Mouse (Mus musculus) midbrain, embryonic 14.5 days (tissue): ENCODE results near the gene Gmfg. TPM values are rescaled to one million over a fixed set of nuclear protein-coding genes. Genes with fewer than 3 reads are reported as not detected.

Experiments
- ATAC-seq: fragments of 200-750 bp; cut with Nextera tagmentation; 2 replicates; pipeline ENCODE4 v1.8.0; 2017; ENCODE audit warnings: moderate number of reproducible peaks, moderate library complexity; ENCODE audit not compliant: low FRiP score, low TSS enrichment
- DNase-seq: peaks from one replicate; pipeline ENCODE4 v3.0.0-alpha.2; 2015
- H3K27ac ChIP-seq: fragments of 300-500 bp; sonication (generic); replicated peaks from 2 replicates; pipeline ENCODE4 v1.5.1; 2014; ENCODE audit warnings: mild to moderate bottlenecking, low read depth, low read length, moderate library complexity
- H3K27me3 ChIP-seq: fragments of 300-500 bp; sonication (generic); 2 replicates; pipeline ENCODE4 v1.6.1; 2014; ENCODE audit warnings: low read length, control low read depth, mixed read lengths; ENCODE audit not compliant: control insufficient read depth, insufficient read depth
- H3K36me3 ChIP-seq: fragments of 300-500 bp; sonication (generic); 2 replicates; pipeline ENCODE4 v1.6.1; 2014; ENCODE audit warnings: low read length, control low read depth; ENCODE audit not compliant: control insufficient read depth, insufficient read depth
- H3K4me1 ChIP-seq: fragments of 300-500 bp; sonication (generic); 2 replicates; pipeline ENCODE4 v1.6.1; 2014; ENCODE audit warnings: mild to moderate bottlenecking, antibody characterized with exemption, low read length, control low read depth; ENCODE audit not compliant: control insufficient read depth, insufficient read depth
- H3K4me2 ChIP-seq: fragments of 300-500 bp; sonication (generic); 2 replicates; pipeline ENCODE4 v1.6.1; 2014; ENCODE audit warnings: mild to moderate bottlenecking, low read length, moderate library complexity
- H3K4me3 ChIP-seq: fragments of 300-500 bp; sonication (generic); replicated peaks from 2 replicates; pipeline ENCODE4 v1.5.1; 2014; ENCODE audit warnings: low read depth, low read length
- H3K9ac ChIP-seq: fragments of 300-500 bp; sonication (generic); replicated peaks from 2 replicates; pipeline ENCODE4 v1.6.1; 2014; ENCODE audit warnings: mild to moderate bottlenecking, low read length, moderate library complexity
- H3K9me3 ChIP-seq: fragments of 300-500 bp; sonication (generic); 2 replicates; pipeline ENCODE4 v1.6.1; 2016; ENCODE audit warnings: low read length, control low read depth, mixed read lengths; ENCODE audit not compliant: control insufficient read depth
- WGBS: fragments of 180-500 bp; shearing (Covaris S2); extraction: QIAGEN DNeasy Blood & Tissue Kit; methylation state at CpG from one replicate; pipeline ENCODE4 v1.1.7; 2014; 5-methylcytosine and 5-hydroxymethylcytosine counted together
- polyA plus RNA-seq: library from polyadenylated mRNA; unstranded; fragments of >200 nt; fragmentation: Nextera tagmentation; extraction: Ambion mirVana; gene quantifications from 2 replicates; pipeline ENCODE4 v1.2.1, GENCODE M21; 2014

The Gmfg gene
- polyA plus RNA-seq, 1 experiment from 2014 or later, result 5.1 TPM

- no peaks in the 10 kb centered on the region for H3K9me3 ChIP-seq
- H3K4me3 ChIP-seq, result no peak overlapping the region
- no peak overlapping the region for H3K9ac ChIP-seq
- H3K4me1 ChIP-seq, result no peaks in the 10 kb centered on the region
- H3K36me3 ChIP-seq, result peaks cover 99% of the 10 kb centered on the region
- H3K27ac ChIP-seq, result no peak overlapping the region
- ATAC-seq (no peak), DNase-seq (no peak)
- H3K27me3 ChIP-seq, result no peaks in the 10 kb centered on the region
- WGBS, result 85% methylated on average over 3 of the region's 3 CpGs
- no peak overlapping the region for H3K4me2 ChIP-seq
These were observed 35.3 kb upstream of the Gmfg start for GRCm38 (mm10) chr7:28401942-28402341.

- WGBS, result 95% methylated on average over 3 of the region's 3 CpGs
- H3K4me3 ChIP-seq, result no peak overlapping the region
These were observed 26.3 kb upstream of the Gmfg start for GRCm38 (mm10) chr7:28410841-28411475.

GRCm38 (mm10) chr7:28412826-28413225 lies 24.4 kb upstream of the Gmfg start:
- WGBS, result 89% methylated on average over 4 of the region's 4 CpGs
- Histone ChIP-seq H3K9me3 (no peaks in the 10 kb centered on the region), H3K4me1 (no peaks in the 10 kb centered on the region), H3K27me3 (no peaks in the 10 kb centered on the region), H3K36me3 (peaks cover 81% of the 10 kb centered on the region), H3K27ac (no peak overlapping the region), H3K4me2 (no peak overlapping the region), H3K4me3 (no peak overlapping the region), H3K9ac (no peak overlapping the region)
- ATAC-seq, result no peak
- DNase-seq, result peak; percentile 4

More at GRCm38 (mm10) chr7:28410841-28411475, 26.3 kb upstream of the Gmfg start:
- ATAC-seq (no peak), DNase-seq (no peak)
- no peak overlapping the region for H3K9ac ChIP-seq
- H3K4me1 ChIP-seq, result no peaks in the 10 kb centered on the region
- H3K27ac ChIP-seq, result no peak overlapping the region
- H3K9me3 ChIP-seq, result no peaks in the 10 kb centered on the region
- peaks cover 82% of the 10 kb centered on the region for H3K36me3 ChIP-seq
- no peaks in the 10 kb centered on the region for H3K27me3 ChIP-seq
- no peak overlapping the region for H3K4me2 ChIP-seq

- H3K27ac ChIP-seq, result no peak overlapping the region
- no peak overlapping the region for H3K9ac ChIP-seq
- no peaks in the 10 kb centered on the region for H3K27me3 ChIP-seq
- H3K36me3 ChIP-seq, result peaks cover 92% of the 10 kb centered on the region
- no peaks in the 10 kb centered on the region for H3K9me3 ChIP-seq
- H3K4me3 ChIP-seq, result no peak overlapping the region
- DNase-seq (no peak), ATAC-seq (no peak)
- no peaks in the 10 kb centered on the region for H3K4me1 ChIP-seq
- no peak overlapping the region for H3K4me2 ChIP-seq
These were observed 19.9 kb upstream of the Gmfg start for GRCm38 (mm10) chr7:28417368-28417767.

- Histone ChIP-seq H3K9me3 (no peaks in the 10 kb centered on the region), H3K4me1 (no peaks in the 10 kb centered on the region), H3K4me3 (no peak overlapping the region), H3K27ac (no peak overlapping the region), H3K4me2 (no peak overlapping the region), H3K36me3 (peaks cover 92% of the 10 kb centered on the region), H3K9ac (no peak overlapping the region), H3K27me3 (no peaks in the 10 kb centered on the region)
- no peak for DNase-seq
- ATAC-seq, result no peak
- whole genome bisulfite sequencing, result 87% methylated on average over 8 of the region's 8 CpGs
These were observed 19.1 kb upstream of the Gmfg start for GRCm38 (mm10) chr7:28418096-28418670.

GRCm38 (mm10) chr7:28419416-28419815 lies 17.8 kb upstream of the Gmfg start:
- H3K27me3 ChIP-seq, result no peaks in the 10 kb centered on the region
- ATAC-seq, result no peak

GRCm38 (mm10) chr7:28423018-28423417 lies 14.2 kb upstream of the Gmfg start:
- Histone ChIP-seq H3K4me3 (no peak overlapping the region), H3K4me1 (no peaks in the 10 kb centered on the region), H3K27me3 (no peaks in the 10 kb centered on the region), H3K27ac (no peak overlapping the region), H3K4me2 (no peak overlapping the region), H3K9ac (no peak overlapping the region), H3K9me3 (no peaks in the 10 kb centered on the region), H3K36me3 (peaks cover 58% of the 10 kb centered on the region)
- ATAC-seq (no peak), DNase-seq (no peak)
- 100% methylated on average over 1 of the region's 1 CpGs for WGBS

More at GRCm38 (mm10) chr7:28419416-28419815, 17.8 kb upstream of the Gmfg start:
- no peak for DNase-seq
- Histone ChIP-seq H3K4me3 (no peak overlapping the region), H3K27ac (no peak overlapping the region), H3K4me1 (no peaks in the 10 kb centered on the region), H3K9ac (no peak overlapping the region), H3K36me3 (peaks cover 87% of the 10 kb centered on the region), H3K4me2 (no peak overlapping the region), H3K9me3 (no peaks in the 10 kb centered on the region)
- 100% methylated on average over 2 of the region's 2 CpGs for WGBS

GRCm38 (mm10) chr7:28427738-28428137 lies 9.5 kb upstream of the Gmfg start:
- ATAC-seq (no peak), DNase-seq (no peak)
- H3K4me3 ChIP-seq, result no peak overlapping the region
- peaks cover 20% of the 10 kb centered on the region for H3K36me3 ChIP-seq
- no peak overlapping the region for H3K27ac ChIP-seq
- H3K9me3 ChIP-seq, result no peaks in the 10 kb centered on the region
- no peak overlapping the region for H3K9ac ChIP-seq
- H3K27me3 ChIP-seq, result no peaks in the 10 kb centered on the region
- H3K4me1 ChIP-seq, result no peaks in the 10 kb centered on the region; the same call in 1 of the 2 replicates
- no peak overlapping the region for H3K4me2 ChIP-seq

GRCm38 (mm10) chr7:28430512-28430911 lies 6.7 kb upstream of the Gmfg start:
- no peak overlapping the region for H3K4me3 ChIP-seq
- no peak overlapping the region for H3K4me2 ChIP-seq
- no peaks in the 10 kb centered on the region for H3K27me3 ChIP-seq
- H3K27ac ChIP-seq, result no peak overlapping the region
- peaks cover 9% of the 10 kb centered on the region; the same call in 1 of the 2 replicates for H3K36me3 ChIP-seq
- ATAC-seq, result no peak
- no peak for DNase-seq
- 92% methylated on average over 1 of the region's 1 CpGs for WGBS
- peaks cover 23% of the 10 kb centered on the region for H3K4me1 ChIP-seq
- H3K9ac ChIP-seq, result no peak overlapping the region
- H3K9me3 ChIP-seq, result no peaks in the 10 kb centered on the region
